Mouse (Mus musculus) cerebellum, postnatal 4 days (tissue): ENCODE results near the gene Gm21852.
"Not testable (repeated sequence)": the region's sequence is repeated elsewhere in the genome, so short reads cannot be mapped to it uniquely, and the experiment has no call there.

Source experiments
- DNase-seq, 2 experiments: peaks; one replicate each; pipeline ENCODE4 v3.0.0; 2022; ENCODE audit warnings: low spot score in 2 of 2, mixed read lengths in 1 of 2

Gm21852 gene

DNA sequence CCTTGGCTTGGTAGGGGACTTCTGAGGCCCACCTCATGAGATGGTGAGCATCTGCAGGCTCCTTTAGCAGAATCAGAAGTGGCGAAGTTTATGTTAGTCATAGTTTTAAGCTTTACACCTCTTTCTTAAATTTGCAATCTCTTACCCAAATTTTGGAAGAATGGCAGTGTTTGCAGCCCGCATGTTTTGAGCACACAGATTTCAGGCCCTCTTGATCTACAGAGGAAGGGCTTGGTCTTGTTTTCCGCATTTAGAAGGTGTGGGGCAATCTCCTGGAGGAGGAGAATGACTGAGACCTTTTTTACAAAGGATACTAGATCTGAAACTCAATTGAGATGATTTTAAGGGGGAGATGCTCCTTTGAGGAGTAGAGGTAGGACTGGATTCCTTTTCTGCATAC lies at the start of gene Gm21852:
Gm21852 (minus strand) TSS at position 101 of the 400 bp plus-strand sequence.
- DNase-seq, result not testable (repeated sequence)
